Mouse (Mus musculus): ENCODE results near the gene Slc25a5. TPM values are rescaled to one million over a fixed set of nuclear protein-coding genes. Genes with fewer than 3 reads are reported as not detected.
A peak's percentile ranks its signal among the peaks of the same experiment; 100 is the strongest.
"Not testable (repeated sequence)": the region's sequence is repeated elsewhere in the genome, so short reads cannot be mapped to it uniquely, and the experiment has no call there.

Gene Slc25a5
- polyA plus RNA-seq, 2 experiments = 362 to 536 TPM

GRCm38 (mm10) chrX:36777694-36778093 lies 17.8 kb upstream of the Slc25a5 start:
- DNase-seq (ENCODE audit: low spot score) (no peak), ATAC-seq (ENCODE audit: low FRiP score, low read depth) (no peak)
- no peak for TF ChIP-seq POLR2A (IDR thresholded peaks at IDR 0.05; ENCODE audit: borderline replicate concordance, extremely low read depth, insufficient read depth, insufficient read length)
- no peaks in the 10 kb centered on the region for H3K4me1 ChIP-seq (ENCODE audit: control insufficient read depth, insufficient read depth, low read length)
- H3K36me3 ChIP-seq (ENCODE audit: control insufficient read depth, insufficient read depth, low read length) = no peaks in the 10 kb centered on the region
- H3K9me3 ChIP-seq (ENCODE audit: control insufficient read depth, low read length) = no peaks in the 10 kb centered on the region
- H3K4me2 ChIP-seq (replicated peaks; ENCODE audit: low read depth, low read length, severe bottlenecking) = no peak overlapping the region
- WGBS = 71% methylated on average over 4 of the region's 4 CpGs
- no peak overlapping the region for H3K27ac ChIP-seq (replicated peaks; ENCODE audit: low read depth, low read length)
- no peak overlapping the region for H3K4me3 ChIP-seq (replicated peaks; ENCODE audit: low read length)
- H3K27me3 ChIP-seq (ENCODE audit: control insufficient read depth, insufficient read depth, low read length) = no peaks in the 10 kb centered on the region
- H3K9ac ChIP-seq (ENCODE audit: low read depth, low read length, severe bottlenecking) = no peak overlapping the region

DNA sequence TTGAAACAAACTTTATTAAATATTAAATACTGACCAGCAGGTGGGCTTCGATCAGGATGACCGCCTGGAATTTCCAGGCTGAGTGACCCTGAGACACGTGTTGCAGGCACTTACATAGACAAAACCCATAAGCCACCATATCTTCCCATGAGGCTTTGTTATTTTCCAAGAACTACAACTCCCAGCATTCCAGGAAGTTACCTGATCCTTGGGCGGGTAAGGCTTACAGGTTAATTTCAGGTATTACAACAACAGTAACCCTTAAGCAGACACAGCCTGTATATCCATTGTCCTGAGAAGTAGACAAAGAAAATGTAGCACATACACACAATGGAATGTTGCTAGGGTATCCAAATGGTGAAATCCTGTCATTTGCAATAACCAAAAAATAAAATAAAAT lies 6.1 kb upstream of the Slc25a5 start:
- Histone ChIP-seq H3K4me3 (replicated peaks; ENCODE audit: low read length) (no peak overlapping the region), H3K4me2 (replicated peaks; ENCODE audit: low read depth, low read length, severe bottlenecking) (no peak overlapping the region), H3K36me3 (ENCODE audit: control insufficient read depth, insufficient read depth, low read length) (no peaks in the 10 kb centered on the region), H3K9me3 (ENCODE audit: control insufficient read depth, low read length) (no peaks in the 10 kb centered on the region), H3K4me1 (ENCODE audit: control insufficient read depth, insufficient read depth, low read length) (no peaks in the 10 kb centered on the region), H3K9ac (ENCODE audit: low read depth, low read length, severe bottlenecking) (no peak overlapping the region), H3K27ac (replicated peaks; ENCODE audit: low read depth, low read length) (no peak overlapping the region), H3K27me3 (ENCODE audit: control insufficient read depth, insufficient read depth, low read length) (no peaks in the 10 kb centered on the region)
- WGBS = 57% methylated on average over 4 of the region's 4 CpGs
- TF ChIP-seq POLR2A (IDR thresholded peaks at IDR 0.05; ENCODE audit: borderline replicate concordance, extremely low read depth, insufficient read depth, insufficient read length) = no peak
- DNase-seq (ENCODE audit: low spot score) (no peak), ATAC-seq (ENCODE audit: low FRiP score, low read depth) (no peak)

DNA sequence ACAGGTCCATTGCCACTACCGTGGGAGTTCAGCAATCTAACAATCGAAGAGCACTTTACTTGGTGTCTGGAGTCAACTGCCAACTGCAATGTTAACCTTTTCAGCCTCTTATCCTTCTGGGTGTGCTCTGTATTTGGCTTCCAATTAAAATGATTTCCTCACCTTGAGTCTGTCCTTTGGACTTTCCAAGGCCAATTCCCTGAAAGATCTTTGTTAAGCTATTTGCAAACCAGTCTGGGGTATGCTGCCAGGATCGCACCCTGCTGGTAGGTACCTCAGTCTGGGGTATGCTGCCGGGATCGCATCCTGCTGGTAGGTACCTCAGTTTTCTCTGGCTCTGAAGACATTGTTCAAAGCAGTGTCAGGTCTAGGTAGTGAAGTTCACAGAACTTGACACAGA lies 880 bp upstream of the Slc25a5 start:
- Histone ChIP-seq H3K4me3 (replicated peaks; ENCODE audit: low read length) (no peak overlapping the region), H3K4me1 (ENCODE audit: control insufficient read depth, insufficient read depth, low read length) (no peaks in the 10 kb centered on the region), H3K9ac (ENCODE audit: low read depth, low read length, severe bottlenecking) (no peak overlapping the region), H3K4me2 (replicated peaks; ENCODE audit: low read depth, low read length, severe bottlenecking) (no peak overlapping the region), H3K9me3 (ENCODE audit: control insufficient read depth, low read length) (no peaks in the 10 kb centered on the region), H3K36me3 (ENCODE audit: control insufficient read depth, insufficient read depth, low read length) (peaks cover 6% of the 10 kb centered on the region; the same call in 1 of the 2 replicates), H3K27me3 (ENCODE audit: control insufficient read depth, insufficient read depth, low read length) (no peaks in the 10 kb centered on the region), H3K27ac (replicated peaks; ENCODE audit: low read depth, low read length) (no peak overlapping the region)
- 69% methylated on average over 5 of the region's 5 CpGs for WGBS
- DNase-seq (ENCODE audit: low spot score) (no peak), ATAC-seq (ENCODE audit: low FRiP score, low read depth) (no peak)
- TF ChIP-seq POLR2A (IDR thresholded peaks at IDR 0.05; ENCODE audit: borderline replicate concordance, extremely low read depth, insufficient read depth, insufficient read length) = no peak

- H3K4me3 ChIP-seq (replicated peaks; ENCODE audit: low read length) = peak overlapping the region; percentile 58
- WGBS = 29% methylated on average over 13 of the region's 41 CpGs
- no peaks in the 10 kb centered on the region for H3K9me3 ChIP-seq (ENCODE audit: control insufficient read depth, low read length)
- DNase-seq (ENCODE audit: low spot score) (peak; percentile 74), ATAC-seq (ENCODE audit: low FRiP score, low read depth) (peak; percentile 81)
- H3K36me3 ChIP-seq (ENCODE audit: control insufficient read depth, insufficient read depth, low read length) = peaks cover 6% of the 10 kb centered on the region; the same call in 1 of the 2 replicates
- no peaks in the 10 kb centered on the region for H3K4me1 ChIP-seq (ENCODE audit: control insufficient read depth, insufficient read depth, low read length)
- H3K9ac ChIP-seq (ENCODE audit: low read depth, low read length, severe bottlenecking) = peak overlapping the region; percentile 64
- H3K27ac ChIP-seq (replicated peaks; ENCODE audit: low read depth, low read length) = peak overlapping the region; percentile 73
- H3K27me3 ChIP-seq (ENCODE audit: control insufficient read depth, insufficient read depth, low read length) = no peaks in the 10 kb centered on the region
- TF ChIP-seq POLR2A (IDR thresholded peaks at IDR 0.05; ENCODE audit: borderline replicate concordance, extremely low read depth, insufficient read depth, insufficient read length) = no peak
- H3K4me2 ChIP-seq (replicated peaks; ENCODE audit: low read depth, low read length, severe bottlenecking) = peak overlapping the region; percentile 60
These were observed 721 bp downstream of the Slc25a5 start for GRCm38 (mm10) chrX:36796163-36796581.

DNA sequence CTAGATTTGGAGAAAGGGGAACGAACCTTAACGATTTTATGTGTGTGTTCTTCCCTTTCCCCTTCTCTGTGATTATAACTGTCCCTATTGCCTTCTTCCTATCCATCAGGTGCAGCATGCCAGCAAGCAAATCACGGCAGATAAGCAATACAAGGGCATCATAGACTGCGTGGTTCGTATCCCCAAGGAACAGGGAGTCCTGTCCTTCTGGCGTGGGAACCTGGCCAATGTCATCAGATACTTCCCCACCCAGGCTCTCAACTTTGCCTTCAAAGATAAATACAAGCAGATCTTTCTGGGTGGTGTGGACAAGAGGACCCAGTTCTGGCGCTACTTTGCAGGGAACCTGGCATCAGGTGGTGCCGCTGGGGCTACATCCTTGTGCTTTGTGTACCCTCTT lies 1.3 kb downstream of the Slc25a5 start:
- H3K27me3 ChIP-seq (ENCODE audit: control insufficient read depth, insufficient read depth, low read length); DNase-seq (ENCODE audit: low spot score); H3K36me3 ChIP-seq (ENCODE audit: control insufficient read depth, insufficient read depth, low read length); H3K9me3 ChIP-seq (ENCODE audit: control insufficient read depth, low read length); ATAC-seq (ENCODE audit: low FRiP score, low read depth); H3K27ac ChIP-seq (replicated peaks; ENCODE audit: low read depth, low read length); H3K4me1 ChIP-seq (ENCODE audit: control insufficient read depth, insufficient read depth, low read length): not testable (repeated sequence)
- peak overlapping the region; percentile 58 for H3K4me3 ChIP-seq (replicated peaks; ENCODE audit: low read length)
- 72% methylated on average over 8 of the region's 8 CpGs for WGBS
- H3K9ac ChIP-seq (ENCODE audit: low read depth, low read length, severe bottlenecking) = peak overlapping the region; percentile 31; the same call in 1 of the 2 replicates
- H3K4me2 ChIP-seq (replicated peaks; ENCODE audit: low read depth, low read length, severe bottlenecking) = peak overlapping the region; percentile 60
